Mouse (Mus musculus) cerebellum, adult 8-10 months (tissue): Measurements from ENCODE around the gene Mepce.
A peak's percentile ranks its signal among the peaks of the same experiment; 100 is the strongest.
"Not testable (repeated sequence)": the region's sequence is repeated elsewhere in the genome, so short reads cannot be mapped to it uniquely, and the experiment has no call there.

Experiments used
- DNase-seq: peaks from one replicate; pipeline ENCODE4 v3.0.0; 2022

Gene Mepce

DNA sequence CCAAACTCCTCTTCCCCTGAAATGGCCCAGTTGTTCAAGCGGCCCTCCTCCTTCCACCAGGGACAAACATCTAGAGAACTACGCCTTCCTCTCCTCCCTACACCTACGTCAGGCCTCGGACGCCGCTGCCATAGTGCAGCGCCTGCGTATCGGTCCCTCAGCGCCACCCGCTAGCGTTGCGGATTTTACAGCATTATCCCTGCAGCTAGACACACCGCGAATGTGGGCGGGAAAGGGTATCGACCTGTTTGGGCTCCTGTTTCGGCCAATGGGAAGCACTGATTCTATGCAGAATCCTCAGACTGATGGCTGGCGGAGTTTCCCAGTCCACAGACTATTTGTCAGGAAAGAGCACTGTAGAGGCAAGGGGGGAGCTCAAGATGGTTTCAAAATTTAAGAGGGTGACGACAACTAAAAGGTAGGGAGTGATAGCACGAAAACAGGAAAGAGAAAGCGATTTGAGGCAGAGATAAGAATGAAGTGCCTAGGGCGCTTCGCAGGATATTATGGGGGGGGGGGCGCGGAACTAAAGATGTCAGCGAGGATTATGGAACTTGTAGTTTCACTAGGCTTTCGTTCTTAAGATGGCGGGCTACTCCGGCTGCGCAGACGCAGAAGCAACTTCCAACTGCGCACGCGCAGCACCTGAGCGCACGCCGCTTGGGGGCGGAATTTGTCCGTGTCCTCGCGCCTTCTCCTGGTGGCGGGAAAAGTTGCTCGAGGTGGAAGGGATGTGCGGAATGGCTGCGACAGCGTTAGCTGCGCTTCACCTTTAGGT is at the start of gene Mepce, which contains the start of gene Zcwpw1:
Mepce (minus strand) TSS at position 505 of the 778 bp plus-strand sequence.
Zcwpw1 (plus strand) TSS at position 648 of the 778 bp plus-strand sequence.
- DNase-seq: peak; percentile 97

DNA sequence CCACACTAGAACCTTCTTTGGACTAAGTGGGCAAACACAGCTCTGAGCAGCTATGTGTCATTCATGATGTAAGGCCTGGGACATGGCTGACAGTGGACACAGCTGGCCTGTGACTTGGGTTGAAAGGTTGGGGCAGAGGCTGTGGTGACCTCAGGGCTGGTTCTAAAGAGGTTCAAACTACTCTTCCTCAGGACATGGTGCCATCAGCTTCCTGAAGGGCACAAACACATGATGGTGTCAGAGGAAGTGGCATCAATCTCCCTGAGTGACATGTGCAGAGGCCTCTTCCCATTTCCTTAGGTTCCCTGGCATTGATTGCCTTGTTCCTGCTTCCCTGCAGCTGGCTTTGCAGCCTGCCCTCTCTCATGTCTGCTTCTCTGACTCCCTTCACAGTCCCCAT is 49.7 kb upstream of the Mepce start:
- DNase-seq: not testable (repeated sequence)

DNA sequence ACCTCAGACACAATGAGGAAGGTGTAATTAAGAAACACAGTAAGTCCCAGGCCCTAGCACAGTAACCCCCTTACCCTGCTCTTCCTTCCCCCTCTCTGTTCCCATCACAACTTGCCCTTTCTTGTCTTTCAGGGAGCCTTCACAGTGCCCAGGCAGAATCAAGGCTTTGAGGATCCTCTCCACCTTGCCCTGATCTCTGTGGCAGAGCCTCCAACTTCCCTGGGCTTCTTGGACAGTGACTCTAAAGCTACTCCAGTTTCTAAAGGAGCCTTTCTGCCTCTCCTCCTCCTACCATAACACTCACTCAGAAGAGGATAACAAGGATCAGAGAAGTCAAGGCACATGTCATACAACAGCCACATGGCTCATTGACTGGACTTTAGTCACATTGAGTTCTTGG is 49.2 kb upstream of the Mepce start:
- no peak for DNase-seq

- DNase-seq: not testable (repeated sequence)
Observed at GRCm38 (mm10) chr5:137835966-137836520, 48.6 kb upstream of the Mepce start, which contains the start of gene Pilra. Gene Pilra, minus strand, starts transcription at chr5:137836281.

GRCm38 (mm10) chr5:137833500-137833899 is 46.0 kb upstream of the Mepce start:
- no peak for DNase-seq

DNA sequence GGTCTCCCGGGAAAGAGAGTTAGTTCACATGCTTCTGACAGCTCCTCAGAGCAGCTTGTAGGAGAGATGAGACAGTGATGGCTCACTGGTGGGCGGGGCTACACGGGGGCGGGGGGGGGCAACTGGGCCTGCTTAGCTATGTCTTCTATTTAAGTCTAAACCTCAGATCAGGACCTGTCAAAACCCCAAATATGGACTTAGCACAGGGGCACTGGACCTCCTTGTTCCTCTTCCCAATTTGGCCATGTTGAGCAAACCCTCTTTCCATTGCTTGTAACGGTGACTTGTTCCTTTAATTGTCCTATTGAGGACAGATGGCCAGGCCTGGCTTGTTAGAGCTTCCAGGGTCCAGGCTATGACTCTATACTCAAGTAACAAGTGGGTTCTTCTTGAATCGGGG is 44.1 kb upstream of the Mepce start:
- DNase-seq: no peak

DNA sequence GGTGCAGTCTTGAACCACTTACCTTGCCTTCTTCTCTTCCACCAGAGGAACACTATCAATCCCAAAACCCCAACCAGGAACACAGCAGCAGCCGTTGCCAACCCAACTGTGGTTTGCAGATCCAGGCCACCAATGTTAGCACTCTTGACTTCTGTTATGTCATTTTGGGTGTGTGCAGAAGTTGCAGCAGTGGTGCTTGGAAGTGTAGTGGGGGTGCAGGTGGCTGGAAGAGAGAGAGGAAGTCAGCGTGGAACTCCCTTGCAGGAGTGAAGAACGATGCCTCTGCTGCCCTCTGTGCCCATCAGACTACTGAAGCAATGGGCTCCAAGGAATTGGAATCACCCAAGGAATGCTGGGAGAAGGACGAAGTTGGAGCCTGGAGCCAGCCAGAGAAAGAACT is 43.7 kb upstream of the Mepce start:
- no peak for DNase-seq

- no peak for DNase-seq
Observed at GRCm38 (mm10) chr5:137830238-137830637, 42.8 kb upstream of the Mepce start.

DNA sequence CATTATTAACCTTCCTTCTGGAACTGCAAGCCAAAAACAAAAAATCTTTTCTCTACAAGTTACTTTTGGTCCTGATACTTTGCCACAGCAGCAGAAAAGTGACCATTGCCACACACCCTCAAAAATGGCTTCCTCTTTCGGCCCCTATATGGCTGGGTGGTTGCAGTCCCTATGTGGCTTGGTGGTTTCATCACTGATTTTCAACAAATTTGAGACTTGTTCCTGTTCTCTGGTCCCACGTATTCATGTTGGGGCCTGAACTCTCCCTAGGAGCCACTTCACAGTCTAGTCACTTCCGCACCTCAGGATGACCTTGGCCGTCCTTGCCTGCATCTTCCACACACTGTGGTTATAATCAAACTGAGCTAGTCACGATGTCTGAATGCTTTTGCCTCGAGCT is 41.2 kb upstream of the Mepce start:
- DNase-seq: no peak

DNA sequence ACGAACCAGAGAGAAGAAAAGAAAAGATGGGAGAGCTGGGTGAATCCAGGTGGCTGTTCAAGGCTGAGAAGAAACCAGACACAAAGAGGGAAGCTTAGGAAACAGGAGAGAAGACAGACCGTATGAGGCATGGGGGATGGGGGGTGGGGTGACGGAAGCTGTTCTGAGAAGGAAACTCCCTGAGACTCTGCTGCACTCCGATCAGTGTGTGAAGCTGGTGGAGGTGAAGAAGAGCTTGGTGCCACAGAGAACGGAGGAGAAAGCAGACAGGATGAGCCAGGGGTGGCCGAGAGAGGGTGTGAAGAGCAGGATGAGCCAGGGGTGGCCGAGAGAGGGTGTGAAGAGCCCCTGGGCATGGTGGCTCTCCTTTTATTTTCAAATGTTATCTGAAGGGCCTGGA is 39.0 kb upstream of the Mepce start:
- DNase-seq: no peak

GRCm38 (mm10) chr5:137825971-137826370 is 38.5 kb upstream of the Mepce start:
- no peak for DNase-seq

DNA sequence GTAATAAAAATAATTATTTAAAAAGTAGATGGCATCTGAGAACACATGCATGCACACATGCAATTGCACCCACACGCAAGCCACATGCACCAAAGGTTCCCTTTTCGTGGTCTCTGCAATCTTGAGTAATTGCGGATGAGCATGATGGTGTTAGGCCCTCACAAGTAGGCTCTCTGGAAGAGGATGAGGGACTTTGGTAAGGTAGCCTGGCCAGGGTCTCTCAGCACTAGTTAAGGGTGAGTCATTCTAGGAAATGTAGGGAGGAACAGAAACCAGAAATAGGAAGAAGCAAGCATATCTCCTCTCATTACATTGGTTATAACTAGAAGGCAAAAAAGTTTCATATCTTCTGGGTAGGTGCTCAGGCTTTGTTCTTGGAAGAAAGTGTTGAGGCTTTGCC is 37.6 kb upstream of the Mepce start:
- DNase-seq: no peak

GRCm38 (mm10) chr5:137823455-137824045 is 36.1 kb upstream of the Mepce start:
- DNase-seq: no peak

GRCm38 (mm10) chr5:137822602-137823001 is 35.1 kb upstream of the Mepce start:
- DNase-seq: no peak

GRCm38 (mm10) chr5:137822126-137822525 is 34.7 kb upstream of the Mepce start:
- DNase-seq: no peak

DNA sequence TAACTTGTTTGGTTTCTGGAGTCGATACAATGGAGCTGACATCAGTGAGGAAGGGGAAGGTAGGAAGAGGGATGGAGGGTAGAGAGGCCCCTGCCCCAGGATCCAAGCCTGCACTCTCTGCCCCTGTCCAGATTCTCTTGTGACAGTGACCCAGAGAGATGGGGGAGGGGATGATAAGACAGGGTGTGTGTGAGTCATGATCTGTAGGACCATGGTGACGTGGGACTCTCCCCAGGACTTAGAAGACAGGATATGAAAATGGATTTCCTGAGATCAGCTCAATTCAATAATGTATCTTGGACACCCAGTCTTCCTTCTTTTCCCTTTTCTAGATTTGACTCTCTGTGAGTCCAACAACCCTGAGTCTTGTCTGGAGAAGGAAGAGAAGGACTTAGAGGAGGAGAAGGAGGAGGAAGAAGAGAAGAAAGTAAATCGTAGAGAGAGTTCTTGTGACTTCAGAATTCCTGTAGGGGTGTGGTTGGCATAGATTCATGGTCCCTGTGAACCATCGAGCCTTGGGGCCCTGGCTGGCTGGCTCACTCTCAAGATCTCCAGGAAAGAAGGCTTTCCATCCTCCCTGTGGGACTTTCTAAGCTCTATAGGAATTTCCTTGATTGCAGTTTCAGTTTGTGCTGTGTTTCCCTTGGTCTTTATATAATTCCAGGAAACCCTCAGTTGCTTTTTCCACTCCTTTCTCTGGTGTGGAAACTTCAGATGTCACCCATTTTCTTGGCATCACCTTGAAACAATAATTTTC is 30.2 kb upstream of the Mepce start:
- no peak for DNase-seq

DNA sequence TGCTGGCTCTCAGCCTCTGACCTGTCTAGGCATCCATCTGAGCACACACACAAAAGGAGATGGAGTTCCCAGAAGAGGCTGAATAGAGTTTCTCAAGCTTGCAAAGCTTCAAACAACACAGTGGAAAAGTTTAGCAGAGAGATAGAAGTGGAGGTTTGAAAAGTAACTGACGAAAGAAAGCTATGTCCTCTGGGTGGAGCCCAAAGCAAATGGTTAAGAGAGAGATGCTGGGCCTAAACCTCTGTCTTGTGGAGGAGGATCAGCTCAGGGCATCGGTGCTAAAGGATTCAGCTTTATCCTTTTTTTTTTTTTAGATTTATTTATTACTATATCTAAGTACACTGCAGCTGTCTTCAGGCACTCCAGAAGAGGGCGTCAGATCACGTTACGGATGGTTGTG is 20.9 kb upstream of the Mepce start:
- DNase-seq: no peak

DNA sequence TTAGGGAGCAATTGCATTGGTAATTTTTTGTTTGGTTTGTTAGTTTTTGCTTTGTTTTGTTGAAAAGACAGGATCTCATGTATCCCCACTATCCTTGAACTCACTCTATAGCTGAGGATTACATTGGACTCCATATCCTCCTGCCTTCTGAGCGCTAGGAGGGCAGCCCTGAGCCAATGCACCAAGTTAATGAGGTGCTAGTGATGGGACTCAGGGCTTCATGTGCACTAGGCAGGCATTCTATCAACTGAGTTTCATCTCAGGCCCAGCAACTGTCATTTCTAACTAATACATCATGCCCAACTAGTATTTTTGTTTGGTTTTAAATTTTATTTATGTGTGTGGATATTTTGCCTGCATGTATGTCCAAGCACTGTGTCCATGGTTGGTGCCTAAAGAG is 18.7 kb upstream of the Mepce start:
- DNase-seq: no peak

GRCm38 (mm10) chr5:137800917-137801316 is 13.5 kb upstream of the Mepce start:
- DNase-seq: no peak

DNA sequence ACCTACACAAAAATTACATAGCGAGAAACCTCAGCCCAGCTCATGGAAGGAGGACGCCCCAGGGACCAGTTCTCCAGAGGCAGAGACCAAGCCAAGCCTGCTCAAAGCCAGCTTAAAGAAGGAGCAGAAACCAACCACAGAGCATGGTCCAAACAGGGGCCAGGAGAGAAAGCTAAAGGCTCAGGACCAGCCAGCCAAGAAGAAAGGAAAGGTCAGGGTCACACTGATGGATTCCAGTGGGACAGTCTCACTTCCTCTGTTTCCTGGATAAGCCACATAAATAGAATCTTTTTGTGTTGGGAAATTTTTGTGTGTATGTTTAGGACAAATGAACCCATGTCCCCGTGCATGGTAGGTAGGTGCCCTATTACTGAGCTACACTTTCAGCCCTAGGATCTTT is 9.2 kb upstream of the Mepce start:
- no peak for DNase-seq

DNA sequence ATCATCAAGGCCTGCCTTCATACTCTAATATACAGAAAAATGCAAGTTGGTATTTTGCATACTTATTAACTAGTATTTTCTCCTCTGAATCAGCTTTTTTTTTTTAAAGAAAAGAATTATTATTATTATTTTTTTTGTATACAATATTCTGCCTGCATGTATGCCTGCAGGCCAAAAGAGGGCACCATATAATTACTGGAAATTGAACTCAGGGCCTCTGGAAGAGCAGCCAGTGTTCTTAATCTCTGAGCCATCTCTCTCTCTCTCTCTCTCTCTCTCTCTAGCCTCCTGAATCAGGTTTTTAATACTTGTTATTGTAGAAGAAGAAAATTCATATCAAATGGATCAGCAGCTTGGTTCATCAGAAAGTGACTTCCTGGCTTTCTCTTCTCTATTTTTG is 4.1 kb upstream of the Mepce start:
- no peak for DNase-seq

DNA sequence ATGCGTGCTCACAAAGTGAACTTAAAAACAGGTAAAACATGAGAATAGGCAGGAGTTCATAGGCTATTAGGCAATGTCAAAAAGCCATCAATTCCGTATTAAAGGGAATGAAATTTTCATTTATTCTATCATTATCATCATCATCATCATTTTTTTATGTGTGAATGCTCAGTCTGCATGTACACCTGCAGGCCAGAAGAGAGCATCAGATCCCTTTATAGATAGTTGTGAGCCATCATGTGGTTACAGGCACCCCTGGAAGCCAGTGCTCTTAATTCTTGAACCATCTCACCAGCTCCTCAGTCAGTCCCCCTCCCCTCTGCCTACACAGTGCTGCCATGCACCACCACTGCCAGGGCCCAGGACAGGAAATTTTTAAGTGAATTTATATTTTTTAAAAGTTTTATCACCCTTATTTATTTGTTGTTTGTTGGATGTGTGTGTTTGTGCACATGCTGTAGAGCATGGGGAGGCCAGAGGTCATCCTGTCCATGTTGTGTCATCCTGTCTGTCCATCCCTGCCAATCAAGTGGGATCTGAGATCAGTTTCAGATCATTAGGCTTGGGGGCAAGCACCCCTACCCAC is 1.6 kb upstream of the Mepce start:
- no peak for DNase-seq

DNA sequence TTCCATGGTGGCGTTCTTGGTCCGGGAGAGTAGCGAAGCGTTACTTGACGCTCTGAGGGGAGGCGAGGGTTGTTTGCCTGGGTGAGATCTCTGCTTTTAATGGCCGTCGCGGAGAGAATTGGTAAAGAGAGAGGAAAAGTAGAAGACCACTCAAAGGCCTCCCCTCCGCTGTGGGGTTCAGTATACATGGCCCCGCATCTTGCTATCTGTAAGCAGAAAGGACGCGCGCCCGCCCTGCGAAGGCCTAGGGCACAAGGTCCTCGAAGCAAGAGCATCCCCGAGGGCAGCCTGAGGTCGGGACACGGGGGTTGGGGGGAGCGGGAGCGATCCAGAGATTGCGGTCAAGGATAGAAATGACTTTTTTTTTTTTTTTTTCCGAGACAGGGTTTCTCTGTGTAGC is 716 bp upstream of the Mepce start:
- DNase-seq: peak; percentile 61
